ENCODE assay signal across 19 mouse cellular contexts in the genomic region with DNA sequence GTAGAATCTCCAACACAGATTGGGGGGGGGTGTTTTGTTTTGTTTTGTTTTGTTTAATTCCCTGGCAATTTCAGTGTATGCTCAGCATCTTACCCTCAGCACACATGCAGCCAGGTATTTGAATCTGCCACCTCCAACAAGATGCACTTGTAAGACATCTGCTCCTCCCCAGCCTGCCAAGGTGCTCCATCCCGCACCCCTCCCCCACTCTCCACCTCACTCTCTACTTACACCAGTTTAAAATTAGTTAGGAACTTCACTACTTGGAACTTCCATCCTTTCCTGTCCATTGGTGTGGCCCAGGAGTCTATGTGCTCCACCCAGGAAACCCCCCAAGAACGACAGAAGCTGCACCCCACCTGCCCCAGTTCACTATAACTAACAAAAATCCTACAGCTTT. TPM values are rescaled to one million over a fixed set of nuclear protein-coding genes. Genes with fewer than 3 reads are reported as not detected.
DNase-seq lines count a peak whose midpoint lies in the region; ATAC-seq and TF ChIP-seq lines count a peak whose summit lies in the region.
"Had no signal": no experiment of that assay in that cellular context is flagged by ENCODE, and none has a peak within 500 bp of the region (broad histone marks: within the 10 kb centered on the region; RNA-seq: fewer than 3 reads in every experiment).

No protein-coding gene starts in this region.

- H3K9ac ChIP-seq in liver, embryonic 15.5 days, result no peak overlapping the region
- no peak overlapping the region for H3K9ac ChIP-seq in hindbrain, embryonic 14.5 days
- H3K9ac ChIP-seq in heart, adult 2 months (ENCODE audit: low read depth, low read length), result no peak overlapping the region
- H3K9ac ChIP-seq: forebrain, embryonic 13.5 days; heart, embryonic 12.5 days; limb, embryonic 15.5 days had no signal

- H3K4me3 ChIP-seq in bone marrow macrophage, adult 2 months (ENCODE audit: insufficient read depth, low read length), result no peak overlapping the region
- H3K4me3 ChIP-seq in liver, embryonic 15.5 days (replicated peaks), result no peak overlapping the region
- no peak overlapping the region for H3K4me3 ChIP-seq in hindbrain, embryonic 14.5 days (replicated peaks; ENCODE audit: low read length)
- H3K4me3 ChIP-seq in heart, adult 2 months, result no peak overlapping the region
- H3K4me3 ChIP-seq: embryonic facial prominence, embryonic 10.5 days; forebrain, embryonic 13.5 days; heart, embryonic 12.5 days; limb, embryonic 15.5 days had no signal

- intact Hi-C loops in heart, adult 2 months (cut with DNase I), result no loop called here

- no peak overlapping the region for H3K4me2 ChIP-seq in liver, embryonic 15.5 days
- H3K4me2 ChIP-seq in hindbrain, embryonic 14.5 days (replicated peaks), result no peak overlapping the region
- H3K4me2 ChIP-seq: forebrain, embryonic 13.5 days; heart, embryonic 12.5 days; limb, embryonic 15.5 days; midbrain, embryonic 11.5 days had no signal

- TF ChIP-seq EP300 in heart, adult 2 months (IDR thresholded peaks at IDR 0.05; ENCODE audit: insufficient read depth, low read depth, low read length), result no peak

- ATAC-seq in liver, embryonic 15.5 days (ENCODE audit: insufficient read depth), result no peak
- ATAC-seq in hindbrain, embryonic 14.5 days (ENCODE audit: low FRiP score), result no peak

- H3K36me3 ChIP-seq in liver, embryonic 15.5 days (replicated peaks), result no peaks in the 10 kb centered on the region
- H3K36me3 ChIP-seq in hindbrain, embryonic 14.5 days (replicated peaks; ENCODE audit: control insufficient read depth, insufficient read depth), result no peaks in the 10 kb centered on the region
- no peaks in the 10 kb centered on the region for H3K36me3 ChIP-seq in heart, adult 2 months (ENCODE audit: control insufficient read depth, insufficient read depth, low read length)
- H3K36me3 ChIP-seq: embryonic facial prominence, embryonic 10.5 days; heart, embryonic 12.5 days; limb, embryonic 15.5 days had no signal

- WGBS in liver, embryonic 15.5 days (ENCODE audit: insufficient replicate concordance), result 51% methylated on average over 2 of the region's 2 CpGs
- WGBS in hindbrain, embryonic 14.5 days, result 77% methylated on average over 2 of the region's 2 CpGs
- WGBS in heart, adult 2 months, result 56% methylated on average over 2 of the region's 2 CpGs

- H3K79me2 ChIP-seq in heart, adult 2 months (replicated peaks; ENCODE audit: control insufficient read depth, insufficient read depth, low read length), result no peaks in the 10 kb centered on the region

- H3K27ac ChIP-seq in bone marrow macrophage, adult 2 months (ENCODE audit: insufficient read depth, low read depth, low read length), result peak overlapping the region; percentile 47; the same call in 1 of the 2 replicates
- H3K27ac ChIP-seq in liver, embryonic 15.5 days (replicated peaks), result peak overlapping the region; percentile 31
- no peak overlapping the region for H3K27ac ChIP-seq in hindbrain, embryonic 14.5 days
- H3K27ac ChIP-seq in heart, adult 2 months, result no peak overlapping the region
- H3K27ac ChIP-seq: embryonic facial prominence, embryonic 10.5 days; forebrain, embryonic 13.5 days; limb, embryonic 15.5 days had no signal

- peak; percentile 59 for DNase-seq in brain, adult 2 months (ENCODE audit: low read depth, low spot score)
- DNase-seq in cerebellum, postnatal 10 days, result peak; percentile 75 to 76
- DNase-seq in natural killer cell, adult 2 months (ENCODE audit: low spot score in 2 of 2), result no peak
- no peak for DNase-seq in hindbrain, embryonic 14.5 days (ENCODE audit: low spot score)
- DNase-seq in heart, adult 2 months, result no peak
- DNase-seq: gastrocnemius, postnatal 14 days; heart, postnatal 36 days; kidney, adult 8-10 months; lung, postnatal 14 days; thymus, adult 2 months had no signal

- peaks cover 29% of the 10 kb centered on the region for H3K4me1 ChIP-seq in bone marrow macrophage, adult 2 months (ENCODE audit: control insufficient read depth, insufficient read depth, low read length)
- 0 out of 2 replicates have a peak, but pooled peaks cover 6% of the 10 kb centered on the region for H3K4me1 ChIP-seq in liver, embryonic 15.5 days (replicated peaks)
- no peaks in the 10 kb centered on the region for H3K4me1 ChIP-seq in hindbrain, embryonic 14.5 days (replicated peaks; ENCODE audit: control insufficient read depth, insufficient read depth, low read length)
- no peaks in the 10 kb centered on the region for H3K4me1 ChIP-seq in heart, adult 2 months (ENCODE audit: control insufficient read depth, insufficient read depth, low read length)
- H3K4me1 ChIP-seq: embryonic facial prominence, embryonic 10.5 days; forebrain, embryonic 13.5 days; heart, embryonic 12.5 days; limb, embryonic 15.5 days had no signal

- no peak for TF ChIP-seq CTCF in bone marrow macrophage, adult 2 months (IDR thresholded peaks at IDR 0.05; ENCODE audit: low read depth, low read length)
- TF ChIP-seq CTCF in heart, adult 2 months (IDR thresholded peaks at IDR 0.05), result no peak

- no peak for TF ChIP-seq POLR2A in bone marrow macrophage, adult 2 months (IDR thresholded peaks at IDR 0.05; ENCODE audit: borderline replicate concordance, low read depth, low read length)
- no peak for TF ChIP-seq POLR2A in heart, adult 2 months (IDR thresholded peaks at IDR 0.05; ENCODE audit: insufficient read depth, low read depth, low read length)

- no peaks in the 10 kb centered on the region for H3K9me3 ChIP-seq in liver, embryonic 15.5 days (replicated peaks)
- no peaks in the 10 kb centered on the region for H3K9me3 ChIP-seq in hindbrain, embryonic 14.5 days (ENCODE audit: control insufficient read depth, low read length)
- H3K9me3 ChIP-seq: embryonic facial prominence, embryonic 10.5 days; forebrain, embryonic 13.5 days; heart, embryonic 12.5 days; limb, embryonic 15.5 days had no signal

- no peaks in the 10 kb centered on the region for H3K27me3 ChIP-seq in liver, embryonic 15.5 days
- no peaks in the 10 kb centered on the region for H3K27me3 ChIP-seq in hindbrain, embryonic 14.5 days (ENCODE audit: control insufficient read depth, insufficient read depth, low read length)
- no peaks in the 10 kb centered on the region for H3K27me3 ChIP-seq in heart, adult 2 months (ENCODE audit: control insufficient read depth, insufficient read depth, low read length)
- H3K27me3 ChIP-seq: forebrain, embryonic 13.5 days; heart, embryonic 12.5 days; limb, embryonic 15.5 days had no signal

RNA-seq across cellular contexts. Expression of gene Fsip1, which starts 50.2 kb away (rescaled TPM):
- 0.58 and 1.1 TPM in 2 replicates for polyA plus RNA-seq in bone marrow macrophage, adult 2 months (2012; ENCODE audit: insufficient read depth, insufficient read length, missing spikeins)
- 0.13 TPM in 1 of 2 replicates, not detected in the other for polyA plus RNA-seq in liver, embryonic 15.5 days (2015; fragmentation: Nextera tagmentation; extraction: Ambion mirVana)
- 2.5 TPM in 2 replicates for polyA plus RNA-seq in hindbrain, embryonic 14.5 days (2014; fragmentation: Nextera tagmentation; extraction: Ambion mirVana)
- not detected for total RNA-seq in heart, adult 2 months (2021)
- polyA plus RNA-seq in heart, adult 2 months (2012; rRNA removed), result 0.06 TPM in 1 of 2 replicates, not detected in the other
- total RNA-seq: gastrocnemius, postnatal 14 days; heart, postnatal 36 days; monocyte, adult 5-6 weeks had no signal
- polyA plus RNA-seq: heart, embryonic 12.5 days; large intestine, adult 2 months; thymus, adult 2 months had no signal

Comparison
In these comparisons a context has a peak if more than half of its experiments do, and no peak if none do; other contexts are left out.
1. H3K27ac ChIP-seq: peak in bone marrow macrophage, adult 2 months (single experiment) and liver, embryonic 15.5 days (single experiment); none in hindbrain, embryonic 14.5 days (single experiment) and heart, adult 2 months (single experiment).
2. DNase-seq: peak in brain, adult 2 months (single experiment) and cerebellum, postnatal 10 days (2 of 2); none in natural killer cell, adult 2 months (0 of 2), hindbrain, embryonic 14.5 days (single experiment) and heart, adult 2 months (0 of 2).